Mouse (Mus musculus): ENCODE measurements around the gene Tlcd2. TPM values are rescaled to one million over a fixed set of nuclear protein-coding genes. Genes with fewer than 3 reads are reported as not detected.

Tlcd2 gene
- total RNA-seq, 1 experiment from 2014 or later: 5.6 TPM

DNA sequence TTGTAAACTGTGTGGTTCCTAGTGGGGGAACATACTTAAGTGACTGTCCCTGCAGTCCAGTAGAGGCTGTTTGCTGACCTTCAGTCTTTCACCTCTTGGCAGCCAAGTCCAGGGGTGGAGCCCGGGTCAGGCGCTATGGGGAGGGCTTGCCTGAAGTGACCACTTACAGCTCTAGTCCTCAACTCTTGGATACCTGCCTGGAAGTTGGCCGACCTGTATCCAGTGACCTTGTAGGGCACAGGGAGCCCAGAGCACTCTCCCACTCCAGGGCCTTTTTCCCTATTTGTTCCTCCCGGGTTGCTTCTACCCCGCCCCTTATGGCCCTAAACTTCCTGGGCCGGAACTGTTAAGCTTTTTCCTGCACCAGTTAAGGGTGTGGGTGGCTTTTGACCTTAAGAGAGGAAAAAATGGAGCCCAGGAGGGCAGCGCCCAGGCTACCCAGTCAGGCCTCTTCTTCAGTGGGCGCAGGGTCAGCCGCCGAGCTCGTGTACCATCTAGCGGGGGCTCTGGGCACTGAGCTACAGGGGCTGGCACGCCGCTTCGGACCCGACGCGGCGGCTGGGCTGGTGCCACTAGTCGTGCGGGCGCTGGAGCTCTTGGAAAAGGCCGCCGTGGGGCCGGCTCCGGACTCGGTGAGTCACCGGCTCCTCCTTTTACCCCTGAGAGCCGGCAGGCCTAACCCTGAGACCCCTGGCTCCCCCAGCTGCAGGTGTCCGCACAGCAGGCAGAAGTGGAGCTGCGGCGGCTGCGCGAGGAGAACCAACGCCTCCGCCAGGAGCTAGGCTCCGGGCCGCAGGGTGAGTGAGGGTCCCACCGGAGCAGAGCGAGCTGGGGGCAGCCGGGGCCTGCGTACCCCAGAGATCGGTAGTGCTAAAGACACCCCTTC, 48.5 kb downstream of the Tlcd2 start, which contains the start of gene Rilp:
Rilp (plus strand) TSS at position 354 of the 886 bp plus-strand sequence.
- ATAC-seq (ENCODE audit: extremely low read depth, insufficient number of reproducible peaks, low FRiP score, poor library complexity, severe bottlenecking): 0 out of 2 replicates have a peak, but pooled peaks have one; percentile 4

DNA sequence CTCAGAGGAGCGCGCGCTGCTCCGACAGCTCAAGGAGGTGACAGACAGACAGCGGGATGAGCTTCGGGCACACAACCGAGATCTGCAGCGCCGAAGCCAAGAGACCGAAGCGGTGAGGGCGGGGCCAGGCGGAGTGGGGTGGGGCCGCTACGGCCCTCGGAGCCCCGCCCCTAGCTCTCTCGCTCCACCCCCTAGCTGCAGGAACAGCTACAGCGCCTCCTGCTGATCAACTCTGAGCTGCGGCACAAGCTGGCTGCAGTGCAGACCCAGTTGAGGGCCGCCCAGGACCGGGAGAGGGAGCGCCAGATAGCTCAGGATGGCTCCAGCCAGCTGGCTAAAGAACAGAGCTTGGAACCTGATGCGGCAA, 49.1 kb downstream of the Tlcd2 start:
- ATAC-seq (ENCODE audit: extremely low read depth, insufficient number of reproducible peaks, low FRiP score, poor library complexity, severe bottlenecking): peak; percentile 88

- no peak for ATAC-seq (ENCODE audit: extremely low read depth, insufficient number of reproducible peaks, low FRiP score, poor library complexity, severe bottlenecking)
These were observed 49.7 kb downstream of the Tlcd2 start for GRCm38 (mm10) chr11:75511213-75511612.

- ATAC-seq (ENCODE audit: extremely low read depth, insufficient number of reproducible peaks, low FRiP score, poor library complexity, severe bottlenecking): no peak
These were observed 50.9 kb downstream of the Tlcd2 start for GRCm38 (mm10) chr11:75512301-75513018.

- no peak for ATAC-seq (ENCODE audit: extremely low read depth, insufficient number of reproducible peaks, low FRiP score, poor library complexity, severe bottlenecking)
These were observed 51.8 kb downstream of the Tlcd2 start, which contains the start of gene Scarf1 for GRCm38 (mm10) chr11:75513336-75513735. Scarf1 (plus strand) TSS chr11:75513540.

DNA sequence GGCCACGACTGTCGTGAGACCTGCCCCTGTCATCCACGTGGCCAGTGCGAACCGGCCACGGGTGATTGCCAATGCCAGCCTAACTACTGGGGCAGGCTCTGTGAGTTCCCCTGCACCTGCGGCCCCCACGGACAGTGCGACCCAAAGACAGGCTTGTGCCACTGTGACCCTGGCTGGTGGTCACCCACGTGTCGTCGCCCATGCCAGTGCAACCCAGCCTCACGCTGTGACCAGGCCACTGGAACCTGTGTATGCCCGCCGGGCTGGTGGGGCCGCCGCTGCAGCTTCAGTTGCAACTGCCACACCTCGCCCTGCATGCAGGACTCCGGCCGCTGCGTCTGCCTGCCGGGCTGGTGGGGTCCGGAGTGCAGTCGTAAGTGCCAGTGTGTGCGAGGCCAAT, 53.7 kb downstream of the Tlcd2 start:
- ATAC-seq (ENCODE audit: extremely low read depth, insufficient number of reproducible peaks, low FRiP score, poor library complexity, severe bottlenecking): no peak

DNA sequence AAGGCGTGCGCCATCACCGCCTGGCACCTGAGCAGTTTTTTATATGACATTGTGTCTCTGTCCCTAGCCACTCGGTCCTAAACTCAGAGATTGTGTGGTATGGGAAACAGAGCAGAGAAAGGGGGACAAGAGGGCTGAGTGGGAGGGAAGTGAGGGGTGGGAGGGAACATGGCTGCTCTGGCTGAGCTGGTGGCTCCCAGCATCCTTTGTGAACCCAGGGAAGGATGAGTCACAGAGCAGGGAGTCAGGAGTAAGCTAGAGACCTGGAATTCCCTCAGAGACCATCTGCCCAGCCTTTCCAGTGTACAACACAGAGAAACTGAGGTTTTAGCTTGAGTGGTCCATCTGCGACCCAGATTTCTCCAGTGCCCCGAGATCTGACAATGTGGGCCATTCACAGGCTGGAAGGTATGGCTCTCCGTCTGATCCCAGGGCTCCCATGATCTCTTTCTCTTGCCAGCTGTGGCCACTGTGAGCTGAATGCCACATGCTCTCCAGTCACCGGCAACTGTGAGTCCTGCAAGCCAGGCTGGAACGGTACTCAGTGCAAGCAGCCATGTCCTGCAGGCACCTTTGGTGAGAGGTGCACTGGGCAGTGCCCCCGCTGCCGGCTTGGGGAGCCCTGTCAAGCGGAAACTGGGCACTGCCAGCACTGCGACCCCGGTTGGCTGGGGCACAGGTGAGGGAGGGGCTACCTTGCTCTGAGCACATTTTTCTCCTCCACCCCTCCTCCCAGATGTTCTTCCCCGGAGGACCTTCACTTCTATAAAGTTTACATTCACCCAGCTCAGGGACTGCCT, 58.5 kb downstream of the Tlcd2 start:
- ATAC-seq (ENCODE audit: extremely low read depth, insufficient number of reproducible peaks, low FRiP score, poor library complexity, severe bottlenecking): no peak

Other genes with a start within 250 kb of the Tlcd2 start
- gene Rpa1, start 113.4 kb upstream of the Tlcd2 start, total RNA-seq (2017): 77.9 and 81.3 TPM in 2 replicates
- 13.8 and 14.0 TPM in 2 replicates for gene Smyd4, start 113.3 kb upstream of the Tlcd2 start, total RNA-seq (2017)
- not detected in 2 replicates for gene Serpinf1, start 39.0 kb upstream of the Tlcd2 start, total RNA-seq (2017)
- 0.47 and 1.2 TPM in 2 replicates for gene Serpinf2, start 22.1 kb upstream of the Tlcd2 start, total RNA-seq (2017)
- 16.3 and 17.8 TPM in 2 replicates for gene Wdr81, start 7.0 kb upstream of the Tlcd2 start, total RNA-seq (2017)
- 89.3 and 91.5 TPM in 2 replicates for gene Prpf8, start 25.1 kb downstream of the Tlcd2 start, total RNA-seq (2017)
- gene Rilp, start 48.4 kb downstream of the Tlcd2 start, total RNA-seq (2017): 0.86 TPM in 1 of 2 replicates, not detected in the other
- not detected in 2 replicates for gene Scarf1, start 51.8 kb downstream of the Tlcd2 start, total RNA-seq (2017)
- gene Slc43a2, start 70.0 kb downstream of the Tlcd2 start, total RNA-seq (2017): 44.0 and 48.4 TPM in 2 replicates
- 88.9 and 113 TPM in 2 replicates for gene Pitpna, start 126.4 kb downstream of the Tlcd2 start, total RNA-seq (2017)
- 119 and 128 TPM in 2 replicates for gene Inpp5k, start 169.3 kb downstream of the Tlcd2 start, total RNA-seq (2017)
- gene Myo1c, start 188.8 kb downstream of the Tlcd2 start, total RNA-seq (2017): 153 and 163 TPM in 2 replicates
- gene Crk, start 217.5 kb downstream of the Tlcd2 start, total RNA-seq (2017): 80.4 and 102 TPM in 2 replicates